Mouse (Mus musculus) lung, embryonic 16.5 days (tissue): ENCODE measurements around the gene Gm28360. TPM values are rescaled to one million over a fixed set of nuclear protein-coding genes. Genes with fewer than 3 reads are reported as not detected.
"Not testable (repeated sequence)": the region's sequence is repeated elsewhere in the genome, so short reads cannot be mapped to it uniquely, and the experiment has no call there.

Source experiments
- ATAC-seq: fragments of 200-750 bp; cut with Nextera tagmentation; 2 replicates; pipeline ENCODE4 v1.8.0; 2017; ENCODE audit warnings: low read depth, mild to moderate bottlenecking, moderate library complexity
- H3K27ac ChIP-seq: fragments of 300-500 bp; sonication (generic); 2 replicates; pipeline ENCODE4 v1.5.1; 2014; ENCODE audit warnings: mild to moderate bottlenecking, control low read depth, low read length
- H3K27me3 ChIP-seq: fragments of 300-500 bp; sonication (generic); 2 replicates; pipeline ENCODE4 v1.6.1; 2014; ENCODE audit warnings: low read depth, low read length, mixed read lengths; ENCODE audit not compliant: control insufficient read depth, insufficient read depth
- H3K36me3 ChIP-seq: fragments of 300-500 bp; sonication (generic); 2 replicates; pipeline ENCODE4 v1.6.1; 2014; ENCODE audit warnings: low read length; ENCODE audit not compliant: control insufficient read depth, insufficient read depth
- H3K4me1 ChIP-seq: fragments of 300-500 bp; sonication (generic); replicated peaks from 2 replicates; pipeline ENCODE4 v1.6.1; 2014; ENCODE audit warnings: low read length, mixed read lengths; ENCODE audit not compliant: control insufficient read depth, insufficient read depth
- H3K4me2 ChIP-seq: fragments of 300-500 bp; sonication (generic); 2 replicates; pipeline ENCODE4 v1.6.1; 2014; ENCODE audit warnings: low read depth, low read length, control low read depth
- H3K4me3 ChIP-seq: fragments of 300-500 bp; sonication (generic); 2 replicates; pipeline ENCODE4 v1.5.1; 2014; ENCODE audit warnings: mild to moderate bottlenecking, low read length, control low read depth
- H3K9ac ChIP-seq: fragments of 300-500 bp; sonication (generic); 2 replicates; pipeline ENCODE4 v1.6.1; 2014; ENCODE audit warnings: low read length, control low read depth
- H3K9me3 ChIP-seq: fragments of 300-500 bp; sonication (generic); 2 replicates; pipeline ENCODE4 v1.6.1; 2016; ENCODE audit warnings: low read length; ENCODE audit not compliant: control insufficient read depth
- WGBS: fragments of 180-500 bp; shearing (Covaris S2); extraction: QIAGEN DNeasy Blood & Tissue Kit; methylation state at CpG from one replicate; pipeline ENCODE4 v1.1.7; 2014; 5-methylcytosine and 5-hydroxymethylcytosine counted together
- polyA plus RNA-seq: library from polyadenylated mRNA; unstranded; fragments of >200 nt; fragmentation: Nextera tagmentation; extraction: Ambion mirVana; gene quantifications from 2 replicates; pipeline ENCODE4 v1.2.1, GENCODE M21; 2015

Gm28360 gene
- not detected in 2 replicates for polyA plus RNA-seq

GRCm38 (mm10) chr1:117829781-117830180, at the start of gene Gm28360:
Gene Gm28360 (plus strand): TSS chr1:117830081.
- not testable (repeated sequence) for H3K27me3 ChIP-seq, ATAC-seq, H3K27ac ChIP-seq, H3K4me2 ChIP-seq, H3K4me1 ChIP-seq, H3K9me3 ChIP-seq, H3K9ac ChIP-seq, H3K4me3 ChIP-seq, H3K36me3 ChIP-seq
- WGBS: 50% methylated on average over 5 of the region's 5 CpGs

DNA sequence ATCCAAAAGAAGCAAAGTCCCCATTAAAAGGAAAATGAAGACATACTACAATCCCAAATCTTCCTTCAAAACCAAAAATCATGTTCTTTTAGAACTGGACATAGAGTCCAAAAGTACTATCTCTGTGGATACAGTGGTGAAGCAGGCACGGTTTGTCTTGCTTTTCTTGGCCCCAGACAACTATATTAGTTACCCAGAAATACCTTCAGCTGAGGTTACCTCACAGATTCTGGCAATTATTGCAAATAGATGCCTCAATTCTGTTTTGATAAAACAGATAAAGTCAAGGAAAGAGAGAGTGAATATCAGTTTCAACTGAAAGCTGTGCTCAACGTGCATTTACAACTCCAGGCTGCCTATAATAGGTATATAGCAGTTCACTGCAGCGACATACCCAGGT, 49.0 kb upstream of the Gm28360 start, which contains the start of gene B020011L13Rik:
Gene B020011L13Rik (plus strand): TSS at position 301 of the 400 bp plus-strand sequence.
- H3K27ac ChIP-seq, H3K9ac ChIP-seq, H3K4me3 ChIP-seq, H3K9me3 ChIP-seq, ATAC-seq, H3K4me2 ChIP-seq, H3K4me1 ChIP-seq, H3K36me3 ChIP-seq, H3K27me3 ChIP-seq: not testable (repeated sequence)
- WGBS: 46% methylated on average over 3 of the region's 3 CpGs

DNA sequence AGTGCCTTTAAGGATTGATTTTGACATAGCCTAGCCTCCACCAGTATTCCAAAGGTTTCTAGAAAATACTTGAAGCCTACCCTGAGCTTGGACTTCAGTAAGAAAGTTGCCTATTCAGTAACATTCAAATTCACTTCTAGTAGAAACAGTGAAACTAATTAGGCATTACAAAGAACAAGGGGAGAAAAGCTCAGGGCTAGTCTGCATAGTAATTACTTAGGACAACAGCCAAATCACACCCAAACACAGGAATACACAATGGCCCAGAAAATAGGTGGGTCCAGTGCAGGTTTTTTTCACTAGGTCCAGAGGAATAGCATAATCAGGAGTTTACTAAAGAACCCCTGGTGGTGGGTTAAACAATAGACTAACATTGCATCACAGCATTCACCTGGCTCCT, 13.6 kb upstream of the Gm28360 start:
- not testable (repeated sequence) for ATAC-seq

GRCm38 (mm10) chr1:117851718-117852117, 21.8 kb downstream of the Gm28360 start:
- H3K9ac ChIP-seq, ATAC-seq, H3K4me1 ChIP-seq, H3K27ac ChIP-seq, H3K36me3 ChIP-seq, H3K27me3 ChIP-seq, H3K4me3 ChIP-seq, H3K4me2 ChIP-seq, H3K9me3 ChIP-seq: not testable (repeated sequence)
- WGBS: 75% methylated on average over 3 of the region's 3 CpGs

More for the DNA sequence above, 13.6 kb upstream of the Gm28360 start:
- H3K27me3 ChIP-seq, H3K27ac ChIP-seq, H3K4me2 ChIP-seq, H3K9me3 ChIP-seq, H3K36me3 ChIP-seq, H3K4me3 ChIP-seq, H3K4me1 ChIP-seq, H3K9ac ChIP-seq: not testable (repeated sequence)

Other genes with a start within 250 kb of the Gm28360 start
- not detected in 2 replicates for gene Gm28363, start 132.9 kb upstream of the Gm28360 start, polyA plus RNA-seq
- gene B020011L13Rik, start 48.9 kb upstream of the Gm28360 start, polyA plus RNA-seq: not detected in 2 replicates
- not detected in 2 replicates for gene Gm28168, start 97.9 kb downstream of the Gm28360 start, polyA plus RNA-seq
- not detected in 2 replicates for gene Gm7145, start 135.9 kb downstream of the Gm28360 start, polyA plus RNA-seq